Mouse (Mus musculus): ENCODE data around the gene Olfr597.

- TF ChIP-seq POLR2A (IDR thresholded peaks at IDR 0.05; ENCODE audit: control insufficient read depth, low read depth, low read length) (no peak), CTCF (IDR thresholded peaks at IDR 0.05; ENCODE audit: control insufficient read depth, insufficient read depth, insufficient replicate concordance, low read depth, low read length) (no peak)
Observed at GRCm38 (mm10) chr7:103349569-103349968, 33.5 kb downstream of the Olfr597 start, which contains the start of gene Olfr600.
